Mouse (Mus musculus): ENCODE data around the gene Mob2. TPM values are rescaled to one million over a fixed set of nuclear protein-coding genes. Genes with fewer than 3 reads are reported as not detected.

The Mob2 gene
- polyA plus RNA-seq, 1 experiment, result 34.7 TPM

GRCm38 (mm10) chr7:142019699-142020098 lies 41.2 kb downstream of the Mob2 start:
- no peak overlapping the region for H3K27ac ChIP-seq (replicated peaks; ENCODE audit: low read depth, low read length)

GRCm38 (mm10) chr7:142016562-142016961 lies 44.3 kb downstream of the Mob2 start:
- H3K27ac ChIP-seq (replicated peaks; ENCODE audit: low read depth, low read length), result no peak overlapping the region
- peaks cover 11% of the 10 kb centered on the region; the same call in 1 of the 2 replicates for H3K4me1 ChIP-seq (ENCODE audit: control insufficient read depth, insufficient read depth, insufficient read length, low read length)
- no peak overlapping the region for H3K4me3 ChIP-seq (ENCODE audit: insufficient read depth, low read depth, low read length)

More at GRCm38 (mm10) chr7:142019699-142020098, 41.2 kb downstream of the Mob2 start:
- Histone ChIP-seq H3K4me3 (ENCODE audit: insufficient read depth, low read depth, low read length) (no peak overlapping the region), H3K4me1 (ENCODE audit: control insufficient read depth, insufficient read depth, insufficient read length, low read length) (peaks cover 21% of the 10 kb centered on the region; the same call in 1 of the 2 replicates)

DNA sequence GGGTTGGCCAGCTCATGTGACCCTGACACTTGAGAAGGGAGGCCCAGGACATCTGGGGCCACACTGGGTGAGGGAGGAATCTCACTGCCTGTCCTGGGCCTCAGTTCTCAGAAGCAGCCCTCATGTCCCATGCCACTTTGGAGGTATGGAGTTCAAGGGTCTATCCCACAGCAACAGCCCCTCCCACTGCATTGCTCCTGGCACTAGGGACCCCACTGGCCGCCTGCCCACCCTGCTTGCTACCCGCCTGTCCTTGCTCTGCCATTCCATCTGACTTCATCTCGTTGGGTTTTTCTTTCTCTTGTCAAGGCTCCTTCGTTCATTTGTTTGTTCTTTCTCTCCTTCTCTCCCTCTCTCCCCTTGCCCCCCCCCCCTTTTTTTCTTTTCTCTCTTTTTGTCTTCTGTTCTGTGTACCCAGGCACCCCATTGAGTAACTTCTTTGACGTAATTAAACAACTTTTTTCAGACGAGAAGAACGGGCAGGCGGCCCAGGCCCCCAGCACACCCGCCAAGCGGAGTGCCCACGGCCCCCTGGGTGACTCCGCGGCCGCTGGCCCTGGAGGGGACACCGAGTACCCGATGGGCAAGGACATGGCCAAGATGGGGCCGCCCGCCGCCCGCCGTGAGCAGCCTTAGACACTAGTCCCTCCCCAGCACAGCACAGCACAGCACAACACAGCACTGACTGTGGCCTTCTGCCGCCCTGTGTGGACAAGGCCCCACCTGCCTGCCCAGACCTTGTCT lies 59.1 kb downstream of the Mob2 start:
- Histone ChIP-seq H3K4me3 (ENCODE audit: insufficient read depth, low read depth, low read length) (no peak overlapping the region), H3K27ac (replicated peaks; ENCODE audit: low read depth, low read length) (no peak overlapping the region), H3K4me1 (ENCODE audit: control insufficient read depth, insufficient read depth, insufficient read length, low read length) (no peaks in the 10 kb centered on the region)

DNA sequence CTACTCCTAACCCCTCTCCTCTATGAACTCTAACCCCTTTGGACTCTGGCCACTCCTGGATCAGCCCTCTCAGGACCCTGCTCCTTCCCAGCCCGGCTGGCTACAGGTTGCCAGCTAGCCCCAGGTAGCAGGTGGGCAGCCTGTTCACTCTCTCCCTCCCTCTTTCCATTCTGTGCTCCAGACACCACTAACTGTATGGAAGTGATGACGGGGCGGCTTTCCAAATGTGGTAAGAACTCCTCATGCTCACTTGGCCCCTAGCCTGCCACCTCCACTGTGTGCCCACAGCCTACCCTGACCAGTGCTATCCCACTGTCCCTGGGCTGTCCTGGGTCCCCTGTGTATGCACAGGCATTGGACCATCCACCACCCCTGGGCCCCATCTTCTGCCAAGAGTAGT lies 60.2 kb downstream of the Mob2 start:
- Histone ChIP-seq H3K27ac (replicated peaks; ENCODE audit: low read depth, low read length) (no peak overlapping the region), H3K4me1 (ENCODE audit: control insufficient read depth, insufficient read depth, insufficient read length, low read length) (no peaks in the 10 kb centered on the region), H3K4me3 (ENCODE audit: insufficient read depth, low read depth, low read length) (no peak overlapping the region)

DNA sequence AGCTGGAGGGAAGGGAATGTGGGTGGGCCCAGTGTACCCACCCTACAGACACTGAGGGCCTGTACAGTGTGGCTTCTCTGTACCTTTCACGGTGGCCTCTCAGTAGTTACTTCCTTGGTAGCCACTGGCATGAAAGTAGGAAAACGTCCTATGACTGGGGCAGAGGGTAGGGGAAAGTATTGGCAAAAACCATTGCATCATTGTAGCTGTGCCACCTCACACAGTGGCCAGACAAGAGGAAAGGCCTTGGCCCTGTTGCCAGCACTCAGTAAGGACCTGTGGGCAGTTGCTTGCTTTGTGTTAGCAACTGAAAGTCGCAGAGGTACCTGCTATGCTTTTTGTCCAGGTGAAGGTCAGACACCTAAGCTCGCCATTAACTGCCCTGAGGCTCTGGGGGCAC lies 66.7 kb downstream of the Mob2 start:
- peaks cover 8% of the 10 kb centered on the region; the same call in 1 of the 2 replicates for H3K4me1 ChIP-seq (ENCODE audit: control insufficient read depth, insufficient read depth, insufficient read length, low read length)
- peak overlapping the region; percentile 75 for H3K27ac ChIP-seq (replicated peaks; ENCODE audit: low read depth, low read length)
- no peak overlapping the region for H3K4me3 ChIP-seq (ENCODE audit: insufficient read depth, low read depth, low read length)

GRCm38 (mm10) chr7:141991183-141991582 lies 69.7 kb downstream of the Mob2 start:
- Histone ChIP-seq H3K4me1 (ENCODE audit: control insufficient read depth, insufficient read depth, insufficient read length, low read length) (peaks cover 8% of the 10 kb centered on the region; the same call in 1 of the 2 replicates), H3K27ac (replicated peaks; ENCODE audit: low read depth, low read length) (no peak overlapping the region), H3K4me3 (ENCODE audit: insufficient read depth, low read depth, low read length) (no peak overlapping the region)

GRCm38 (mm10) chr7:141988314-141988806 lies 72.5 kb downstream of the Mob2 start:
- Histone ChIP-seq H3K27ac (replicated peaks; ENCODE audit: low read depth, low read length) (no peak overlapping the region), H3K4me1 (ENCODE audit: control insufficient read depth, insufficient read depth, insufficient read length, low read length) (no peaks in the 10 kb centered on the region), H3K4me3 (ENCODE audit: insufficient read depth, low read depth, low read length) (no peak overlapping the region)

DNA sequence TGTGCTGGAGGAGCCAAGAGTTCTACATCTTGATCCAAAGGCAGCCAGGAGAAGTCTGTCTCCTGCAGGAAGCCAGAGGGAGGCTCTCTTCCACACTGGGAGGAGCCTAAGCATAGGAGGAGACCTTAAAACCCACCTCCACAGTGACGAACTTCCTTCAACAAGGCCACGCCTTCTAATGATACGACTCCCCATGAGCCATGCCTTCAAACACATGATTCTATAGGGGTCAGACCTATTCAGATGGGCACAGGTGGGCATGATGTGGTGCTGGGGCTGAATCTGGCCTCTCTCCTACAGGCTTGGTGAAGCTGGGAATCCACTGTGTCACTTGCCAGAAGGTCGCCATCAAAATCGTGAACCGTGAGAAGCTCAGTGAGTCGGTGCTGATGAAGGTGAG lies 79.6 kb downstream of the Mob2 start:
- H3K27ac ChIP-seq (replicated peaks; ENCODE audit: low read depth, low read length), result no peak overlapping the region
- no peaks in the 10 kb centered on the region for H3K4me1 ChIP-seq (ENCODE audit: control insufficient read depth, insufficient read depth, insufficient read length, low read length)
- H3K4me3 ChIP-seq (ENCODE audit: insufficient read depth, low read depth, low read length), result no peak overlapping the region

DNA sequence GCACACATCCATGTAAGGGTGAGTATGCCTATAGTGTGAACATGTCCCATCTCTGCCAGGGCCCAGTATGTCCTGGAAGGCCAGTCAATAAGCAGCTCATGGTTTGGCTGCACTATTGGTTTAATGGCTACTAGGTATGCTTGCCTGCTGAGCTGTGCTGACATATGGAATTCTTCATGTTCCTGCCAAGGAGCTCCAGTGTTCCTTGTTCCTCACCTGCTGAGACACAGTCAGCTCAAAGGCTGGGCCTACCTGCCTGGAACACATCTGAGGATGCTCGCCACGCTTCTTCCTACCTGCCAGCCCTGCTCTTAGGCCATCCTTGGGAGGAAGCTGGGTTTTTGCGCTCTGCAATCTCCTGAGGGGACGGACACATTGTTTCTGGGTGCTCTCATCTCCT lies 81.6 kb downstream of the Mob2 start:
- no peak overlapping the region for H3K27ac ChIP-seq (replicated peaks; ENCODE audit: low read depth, low read length)

DNA sequence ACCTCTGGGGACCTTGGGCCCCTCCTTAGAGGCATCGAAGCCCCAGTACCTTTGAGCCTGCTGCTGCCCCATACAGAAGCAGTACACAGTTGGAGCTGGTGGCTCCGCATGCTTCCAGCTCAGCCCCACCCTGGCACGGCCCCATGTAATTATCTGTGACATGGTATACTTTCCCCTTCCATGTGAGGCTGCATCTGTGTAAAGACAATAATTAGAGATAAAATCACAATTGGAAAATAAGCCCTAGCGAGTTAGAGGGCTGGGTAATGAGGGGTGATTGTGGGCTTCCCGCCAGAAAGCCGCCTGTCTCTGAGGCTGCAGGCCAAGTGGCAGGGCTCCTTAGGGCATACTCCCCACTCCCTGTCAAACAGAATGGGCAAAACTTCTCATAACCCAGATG lies 82.9 kb downstream of the Mob2 start:
- Histone ChIP-seq H3K27ac (replicated peaks; ENCODE audit: low read depth, low read length) (no peak overlapping the region), H3K4me1 (ENCODE audit: control insufficient read depth, insufficient read depth, insufficient read length, low read length) (no peaks in the 10 kb centered on the region), H3K4me3 (ENCODE audit: insufficient read depth, low read depth, low read length) (no peak overlapping the region)

More for the DNA sequence above, 81.6 kb downstream of the Mob2 start:
- Histone ChIP-seq H3K4me1 (ENCODE audit: control insufficient read depth, insufficient read depth, insufficient read length, low read length) (no peaks in the 10 kb centered on the region), H3K4me3 (ENCODE audit: insufficient read depth, low read depth, low read length) (no peak overlapping the region)

GRCm38 (mm10) chr7:141972831-141973619 lies 87.8 kb downstream of the Mob2 start:
- H3K27ac ChIP-seq (replicated peaks; ENCODE audit: low read depth, low read length), result no peak overlapping the region
- H3K4me1 ChIP-seq (ENCODE audit: control insufficient read depth, insufficient read depth, insufficient read length, low read length), result no peaks in the 10 kb centered on the region
- H3K4me3 ChIP-seq (ENCODE audit: insufficient read depth, low read depth, low read length), result no peak overlapping the region

DNA sequence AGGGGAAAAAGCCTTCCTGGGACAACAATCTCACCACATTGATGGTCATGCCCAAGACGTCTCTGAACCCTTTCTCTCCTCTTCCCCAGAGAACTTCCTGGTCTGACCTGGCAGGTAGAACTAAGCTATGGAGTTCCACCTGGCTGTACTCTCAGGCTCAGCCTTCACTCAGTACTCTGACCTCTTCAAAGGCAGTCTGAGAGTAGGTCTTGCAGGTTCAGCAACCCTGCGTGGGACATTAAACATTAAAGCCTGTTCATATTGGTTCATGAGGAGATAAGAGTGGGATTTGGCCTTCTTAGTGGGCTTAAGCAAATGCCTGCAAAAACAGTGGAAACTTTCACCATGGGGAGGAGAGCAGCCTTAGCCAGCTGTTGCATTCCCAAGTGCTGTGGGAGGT lies 94.6 kb downstream of the Mob2 start:
- H3K4me1 ChIP-seq (ENCODE audit: control insufficient read depth, insufficient read depth, insufficient read length, low read length), result no peaks in the 10 kb centered on the region
- no peak overlapping the region for H3K4me3 ChIP-seq (ENCODE audit: insufficient read depth, low read depth, low read length)
- H3K27ac ChIP-seq (replicated peaks; ENCODE audit: low read depth, low read length), result no peak overlapping the region

DNA sequence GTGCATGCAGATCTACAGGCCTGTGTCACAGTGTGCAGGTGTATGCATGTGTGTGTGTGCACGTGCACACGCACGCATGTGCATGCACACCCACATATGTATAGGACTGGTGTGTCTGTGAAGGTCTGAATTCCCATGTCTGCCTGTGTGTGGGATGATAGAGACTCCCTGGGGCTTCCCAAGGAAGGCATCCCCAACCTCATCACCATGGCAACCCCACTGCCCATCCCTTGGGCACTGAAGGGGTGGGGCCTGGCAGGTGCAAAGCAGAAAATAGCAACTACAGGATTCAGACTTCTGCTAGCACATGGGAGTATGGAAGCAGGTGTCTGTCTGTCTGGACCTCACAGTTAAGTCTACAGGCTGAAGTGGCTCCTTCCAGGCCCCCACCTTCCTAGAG lies 98.3 kb downstream of the Mob2 start:
- Histone ChIP-seq H3K4me3 (ENCODE audit: insufficient read depth, low read depth, low read length) (no peak overlapping the region), H3K4me1 (ENCODE audit: control insufficient read depth, insufficient read depth, insufficient read length, low read length) (no peaks in the 10 kb centered on the region), H3K27ac (replicated peaks; ENCODE audit: low read depth, low read length) (no peak overlapping the region)

GRCm38 (mm10) chr7:141961491-141961890 lies 99.4 kb downstream of the Mob2 start:
- Histone ChIP-seq H3K4me3 (ENCODE audit: insufficient read depth, low read depth, low read length) (no peak overlapping the region), H3K27ac (replicated peaks; ENCODE audit: low read depth, low read length) (no peak overlapping the region), H3K4me1 (ENCODE audit: control insufficient read depth, insufficient read depth, insufficient read length, low read length) (no peaks in the 10 kb centered on the region)

GRCm38 (mm10) chr7:141960926-141961325 lies 99.9 kb downstream of the Mob2 start:
- no peak overlapping the region for H3K27ac ChIP-seq (replicated peaks; ENCODE audit: low read depth, low read length)
- no peaks in the 10 kb centered on the region for H3K4me1 ChIP-seq (ENCODE audit: control insufficient read depth, insufficient read depth, insufficient read length, low read length)
- no peak overlapping the region for H3K4me3 ChIP-seq (ENCODE audit: insufficient read depth, low read depth, low read length)

All from brown adipose tissue, adult 24 weeks (tissue).